Mouse (Mus musculus): ENCODE data around the gene Fblim1. TPM values are rescaled to one million over a fixed set of nuclear protein-coding genes. Genes with fewer than 3 reads are reported as not detected.
"Not testable (repeated sequence)": the region's sequence is repeated elsewhere in the genome, so short reads cannot be mapped to it uniquely, and the experiment has no call there.

The Fblim1 gene
- polyA plus RNA-seq, 1 experiment from 2014 or later = 76.1 TPM

DNA sequence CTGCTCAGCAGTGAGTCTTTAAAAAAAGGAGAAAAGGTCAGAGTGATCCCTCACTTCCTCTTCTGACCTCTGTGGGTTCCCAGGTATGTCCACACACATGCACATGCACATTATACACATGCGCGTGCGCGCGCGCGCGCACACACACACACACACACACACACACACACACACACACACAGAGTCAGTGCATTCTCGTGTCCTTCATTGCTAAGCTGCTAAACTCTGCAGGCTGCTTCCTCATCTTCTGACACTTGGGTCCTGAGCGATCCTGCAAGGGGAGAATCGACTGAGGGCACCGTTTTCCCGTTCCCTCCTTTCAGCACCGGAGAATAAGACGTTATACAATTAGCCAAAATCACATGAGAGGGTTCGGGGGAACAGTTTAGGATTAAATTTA lies 47.2 kb downstream of the Fblim1 start:
- H3K4me3 ChIP-seq (ENCODE audit: low read length) = peak overlapping the region; percentile 52
- no peaks in the 10 kb centered on the region for H3K36me3 ChIP-seq (ENCODE audit: control insufficient read depth, insufficient read depth, low read length)
- H3K4me2 ChIP-seq (ENCODE audit: low read depth, low read length) = peak overlapping the region; percentile 88
- WGBS = 15% methylated on average over 16 of the region's 16 CpGs
- H3K4me1 ChIP-seq (replicated peaks; ENCODE audit: control insufficient read depth, insufficient read depth, low read length) = peaks cover 23% of the 10 kb centered on the region
- no peaks in the 10 kb centered on the region for H3K9me3 ChIP-seq (ENCODE audit: control insufficient read depth, low read length)
- peak overlapping the region; percentile 95 for H3K27ac ChIP-seq (ENCODE audit: low read length)
- no peaks in the 10 kb centered on the region for H3K27me3 ChIP-seq (ENCODE audit: control insufficient read depth, insufficient read depth, low read depth, low read length)
- ATAC-seq (ENCODE audit: low read depth) = no peak
- H3K9ac ChIP-seq (ENCODE audit: low read length) = peak overlapping the region; percentile 65

DNA sequence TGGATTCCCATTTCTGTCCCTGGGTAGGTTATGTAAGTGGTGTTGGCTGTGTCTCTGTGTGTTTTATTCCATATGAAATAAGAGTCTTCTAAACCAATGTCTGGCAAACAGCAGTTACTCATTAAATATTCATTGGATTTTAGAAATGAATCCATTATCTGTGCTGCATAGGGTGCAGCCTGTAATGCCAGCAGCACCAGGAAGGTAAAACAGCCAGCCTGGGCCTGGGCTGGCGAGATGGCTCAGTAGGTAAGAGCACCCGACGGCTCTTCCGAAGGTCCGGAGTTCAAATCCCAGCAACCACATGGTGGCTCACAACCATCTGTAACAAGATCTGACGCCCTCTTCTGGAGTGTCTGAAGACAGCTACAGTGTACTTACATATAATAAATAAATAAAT lies 49.7 kb downstream of the Fblim1 start:
- not testable (repeated sequence) for ATAC-seq (ENCODE audit: low read depth); H3K4me3 ChIP-seq (ENCODE audit: low read length); H3K4me2 ChIP-seq (ENCODE audit: low read depth, low read length); H3K27me3 ChIP-seq (ENCODE audit: control insufficient read depth, insufficient read depth, low read depth, low read length); H3K9me3 ChIP-seq (ENCODE audit: control insufficient read depth, low read length); H3K36me3 ChIP-seq (ENCODE audit: control insufficient read depth, insufficient read depth, low read length); H3K9ac ChIP-seq (ENCODE audit: low read length); H3K27ac ChIP-seq (ENCODE audit: low read length)
- 93% methylated on average over 5 of the region's 6 CpGs for WGBS
- peaks cover 21% of the 10 kb centered on the region for H3K4me1 ChIP-seq (replicated peaks; ENCODE audit: control insufficient read depth, insufficient read depth, low read length)

DNA sequence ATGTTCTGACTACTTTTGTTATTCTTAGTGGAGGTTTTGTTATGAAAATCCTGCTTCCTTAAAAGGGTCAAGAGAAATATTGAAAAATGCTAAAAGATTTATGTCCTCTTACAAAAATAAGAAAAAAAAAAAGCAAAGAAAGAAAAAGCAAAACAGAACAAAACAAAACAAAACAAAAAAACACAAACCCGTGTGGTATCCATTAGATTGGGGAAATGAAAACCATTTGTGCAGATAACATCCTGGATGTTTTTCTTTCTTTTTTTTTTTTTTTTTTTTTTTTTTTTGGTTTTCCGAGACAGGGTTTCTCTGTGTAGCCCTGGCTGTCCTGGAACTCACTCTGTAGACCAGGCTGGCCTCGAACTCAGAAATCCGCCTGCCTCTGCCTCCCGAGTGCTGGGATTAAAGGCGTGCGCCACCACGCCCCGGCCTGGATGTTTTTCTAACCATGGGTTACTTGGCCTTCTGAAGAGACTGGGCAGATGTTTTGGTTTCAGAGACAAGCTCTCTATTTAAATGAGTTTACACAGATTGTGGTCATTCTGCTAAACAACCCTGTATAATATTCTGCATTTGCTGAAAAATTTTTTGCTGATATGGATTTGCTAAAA lies 51.5 kb downstream of the Fblim1 start:
- ATAC-seq (ENCODE audit: low read depth); H3K36me3 ChIP-seq (ENCODE audit: control insufficient read depth, insufficient read depth, low read length); H3K4me2 ChIP-seq (ENCODE audit: low read depth, low read length); H3K27me3 ChIP-seq (ENCODE audit: control insufficient read depth, insufficient read depth, low read depth, low read length); H3K9me3 ChIP-seq (ENCODE audit: control insufficient read depth, low read length); H3K9ac ChIP-seq (ENCODE audit: low read length); H3K27ac ChIP-seq (ENCODE audit: low read length); H3K4me3 ChIP-seq (ENCODE audit: low read length): not testable (repeated sequence)
- H3K4me1 ChIP-seq (replicated peaks; ENCODE audit: control insufficient read depth, insufficient read depth, low read length) = peaks cover 17% of the 10 kb centered on the region
- 92% methylated on average over 6 of the region's 9 CpGs for WGBS

DNA sequence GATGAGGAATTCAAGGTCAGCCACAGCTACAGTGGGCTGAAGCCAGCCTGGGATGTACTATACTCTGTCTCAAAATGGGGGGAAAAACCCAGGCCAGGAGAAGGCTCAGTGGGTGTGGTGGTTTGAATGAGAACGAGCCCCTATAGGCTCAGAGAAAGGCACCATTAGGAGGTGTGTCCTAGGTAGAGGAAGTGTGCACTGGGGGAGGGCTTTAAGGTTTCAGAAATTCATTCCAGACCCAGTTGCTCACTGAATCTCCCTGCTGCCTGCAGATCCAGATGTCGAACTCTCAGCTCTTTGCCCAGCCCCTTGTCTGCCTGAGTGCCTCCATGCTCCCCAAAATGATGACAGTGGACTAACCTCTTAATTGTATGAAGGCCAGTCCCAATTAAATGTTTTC lies 53.4 kb downstream of the Fblim1 start:
- Histone ChIP-seq H3K9ac (ENCODE audit: low read length) (no peak overlapping the region), H3K27me3 (ENCODE audit: control insufficient read depth, insufficient read depth, low read depth, low read length) (no peaks in the 10 kb centered on the region), H3K27ac (ENCODE audit: low read length) (no peak overlapping the region), H3K4me2 (ENCODE audit: low read depth, low read length) (no peak overlapping the region), H3K4me3 (ENCODE audit: low read length) (no peak overlapping the region), H3K9me3 (ENCODE audit: control insufficient read depth, low read length) (no peaks in the 10 kb centered on the region), H3K36me3 (ENCODE audit: control insufficient read depth, insufficient read depth, low read length) (no peaks in the 10 kb centered on the region), H3K4me1 (replicated peaks; ENCODE audit: control insufficient read depth, insufficient read depth, low read length) (peaks cover 10% of the 10 kb centered on the region)
- ATAC-seq (ENCODE audit: low read depth) = no peak
- 20% methylated on average over 2 of the region's 2 CpGs for WGBS

DNA sequence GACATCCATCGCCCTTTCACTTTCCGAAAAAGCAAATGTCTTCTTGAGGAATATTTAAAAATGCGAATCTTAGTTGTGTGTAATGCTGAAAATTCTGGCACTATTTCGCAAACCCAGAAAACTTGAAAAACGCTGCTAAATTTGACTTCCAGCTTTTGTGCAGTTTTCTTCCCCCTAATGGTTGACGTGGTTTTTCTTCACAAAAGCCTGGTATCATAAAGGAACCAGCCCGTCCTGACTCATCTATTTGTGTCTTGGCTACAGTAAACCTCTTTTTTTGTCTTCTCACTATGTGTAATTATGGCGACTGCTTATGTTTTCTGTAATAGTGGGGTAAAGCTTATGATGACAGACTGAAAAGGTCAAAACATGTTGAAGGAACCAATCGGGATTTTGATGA lies 58.6 kb downstream of the Fblim1 start:
- peaks cover 9% of the 10 kb centered on the region; the same call in 1 of the 2 replicates for H3K4me1 ChIP-seq (replicated peaks; ENCODE audit: control insufficient read depth, insufficient read depth, low read length)
- H3K4me3 ChIP-seq (ENCODE audit: low read length) = peak overlapping the region; percentile 82
- 10% methylated on average over 9 of the region's 9 CpGs for WGBS
- no peaks in the 10 kb centered on the region for H3K9me3 ChIP-seq (ENCODE audit: control insufficient read depth, low read length)
- H3K4me2 ChIP-seq (ENCODE audit: low read depth, low read length) = peak overlapping the region; percentile 99
- no peaks in the 10 kb centered on the region for H3K27me3 ChIP-seq (ENCODE audit: control insufficient read depth, insufficient read depth, low read depth, low read length)
- no peaks in the 10 kb centered on the region for H3K36me3 ChIP-seq (ENCODE audit: control insufficient read depth, insufficient read depth, low read length)
- ATAC-seq (ENCODE audit: low read depth) = no peak
- H3K27ac ChIP-seq (ENCODE audit: low read length) = peak overlapping the region; percentile 100
- peak overlapping the region; percentile 99 for H3K9ac ChIP-seq (ENCODE audit: low read length)

DNA sequence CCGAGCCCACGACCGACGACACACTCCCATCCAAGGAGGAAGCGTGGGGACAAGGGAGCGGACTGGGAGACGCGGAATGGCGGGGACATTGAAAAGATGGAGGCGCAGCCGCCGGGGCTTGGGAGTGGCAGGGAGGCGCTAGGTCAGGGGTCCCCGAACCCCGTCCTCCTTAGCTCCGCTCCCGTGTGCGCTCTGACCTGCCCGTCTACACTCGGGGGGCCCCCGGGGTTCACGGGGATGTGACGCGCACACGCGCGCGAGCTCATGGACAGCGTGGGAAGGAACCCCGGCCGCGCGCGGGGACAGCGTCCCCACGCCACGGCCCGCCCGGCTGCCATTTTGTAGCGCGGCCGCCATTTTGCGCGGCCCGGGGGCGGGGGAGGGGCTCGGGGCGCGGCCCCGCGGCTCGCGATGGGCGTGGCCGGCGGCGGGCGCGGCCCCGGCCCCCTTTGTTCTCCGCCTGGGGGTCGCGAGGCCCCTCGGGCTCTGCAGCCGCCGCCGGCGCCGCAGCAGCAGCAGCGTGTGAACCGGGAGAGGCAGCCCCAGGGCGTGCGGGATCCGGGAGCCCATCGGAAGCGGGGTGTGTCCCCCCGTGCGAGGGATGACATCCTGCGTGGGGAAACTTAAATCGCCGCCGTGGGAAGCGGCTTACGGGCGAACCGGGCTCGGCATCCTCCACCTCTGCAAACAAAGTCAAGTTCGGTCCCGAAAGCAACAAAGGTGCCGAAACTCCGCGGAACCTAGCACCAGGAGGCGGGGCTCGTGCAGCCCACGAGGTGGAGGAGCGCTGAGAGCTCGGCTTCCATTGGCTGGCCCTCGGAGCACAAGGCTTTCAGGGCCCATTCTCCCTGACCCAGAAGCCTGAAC lies 59.3 kb downstream of the Fblim1 start:
- no peaks in the 10 kb centered on the region for H3K9me3 ChIP-seq (ENCODE audit: control insufficient read depth, low read length)
- ATAC-seq (ENCODE audit: low read depth) = peak; percentile 80
- peak overlapping the region; percentile 99 for H3K9ac ChIP-seq (ENCODE audit: low read length)
- under 1% methylated on average over 90 of the region's 98 CpGs for WGBS
- no peaks in the 10 kb centered on the region for H3K27me3 ChIP-seq (ENCODE audit: control insufficient read depth, insufficient read depth, low read depth, low read length)
- peak overlapping the region; percentile 99 for H3K4me2 ChIP-seq (ENCODE audit: low read depth, low read length)
- H3K36me3 ChIP-seq (ENCODE audit: control insufficient read depth, insufficient read depth, low read length) = no peaks in the 10 kb centered on the region
- H3K4me3 ChIP-seq (ENCODE audit: low read length) = peak overlapping the region; percentile 82
- peaks cover 8% of the 10 kb centered on the region; the same call in 1 of the 2 replicates for H3K4me1 ChIP-seq (replicated peaks; ENCODE audit: control insufficient read depth, insufficient read depth, low read length)
- peak overlapping the region; percentile 100 for H3K27ac ChIP-seq (ENCODE audit: low read length)

DNA sequence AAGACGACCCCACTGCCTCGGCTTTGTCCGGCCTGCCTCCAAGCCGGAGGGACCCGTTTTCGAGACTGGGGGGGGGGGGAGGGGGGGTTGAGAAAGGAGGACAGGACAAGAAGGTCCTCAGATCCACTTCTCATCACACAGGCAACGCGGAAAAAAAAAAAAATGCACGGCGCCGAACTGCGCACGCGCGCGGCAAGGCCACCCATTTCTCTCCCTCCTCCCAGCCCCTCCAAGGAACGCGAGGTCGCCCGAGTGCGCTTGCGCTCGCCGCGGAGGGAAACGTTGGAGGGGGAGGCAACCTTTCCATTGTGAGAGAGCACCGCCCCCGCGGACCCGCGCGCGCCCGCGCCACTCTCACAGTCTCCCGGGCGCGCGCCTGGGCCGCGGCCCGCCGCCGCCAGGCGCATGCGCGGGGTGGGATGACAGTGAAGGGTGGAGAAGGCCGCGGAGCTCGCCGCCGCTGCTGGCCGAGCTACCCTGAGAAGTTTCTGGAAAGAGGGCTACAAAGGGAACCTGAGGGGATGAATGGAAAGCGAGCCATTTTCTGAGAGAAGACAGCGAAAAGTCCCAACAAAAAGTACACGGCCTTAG lies 60.1 kb downstream of the Fblim1 start:
- ATAC-seq (ENCODE audit: low read depth) = peak; percentile 88
- H3K4me3 ChIP-seq (ENCODE audit: low read length) = peak overlapping the region; percentile 82
- WGBS = 0% methylated on average over 56 of the region's 56 CpGs
- H3K27me3 ChIP-seq (ENCODE audit: control insufficient read depth, insufficient read depth, low read depth, low read length) = no peaks in the 10 kb centered on the region
- peak overlapping the region; percentile 100 for H3K27ac ChIP-seq (ENCODE audit: low read length)
- peak overlapping the region; percentile 99 for H3K4me2 ChIP-seq (ENCODE audit: low read depth, low read length)
- H3K9ac ChIP-seq (ENCODE audit: low read length) = peak overlapping the region; percentile 99
- H3K36me3 ChIP-seq (ENCODE audit: control insufficient read depth, insufficient read depth, low read length) = no peaks in the 10 kb centered on the region
- peaks cover 8% of the 10 kb centered on the region; the same call in 1 of the 2 replicates for H3K4me1 ChIP-seq (replicated peaks; ENCODE audit: control insufficient read depth, insufficient read depth, low read length)
- H3K9me3 ChIP-seq (ENCODE audit: control insufficient read depth, low read length) = no peaks in the 10 kb centered on the region

DNA sequence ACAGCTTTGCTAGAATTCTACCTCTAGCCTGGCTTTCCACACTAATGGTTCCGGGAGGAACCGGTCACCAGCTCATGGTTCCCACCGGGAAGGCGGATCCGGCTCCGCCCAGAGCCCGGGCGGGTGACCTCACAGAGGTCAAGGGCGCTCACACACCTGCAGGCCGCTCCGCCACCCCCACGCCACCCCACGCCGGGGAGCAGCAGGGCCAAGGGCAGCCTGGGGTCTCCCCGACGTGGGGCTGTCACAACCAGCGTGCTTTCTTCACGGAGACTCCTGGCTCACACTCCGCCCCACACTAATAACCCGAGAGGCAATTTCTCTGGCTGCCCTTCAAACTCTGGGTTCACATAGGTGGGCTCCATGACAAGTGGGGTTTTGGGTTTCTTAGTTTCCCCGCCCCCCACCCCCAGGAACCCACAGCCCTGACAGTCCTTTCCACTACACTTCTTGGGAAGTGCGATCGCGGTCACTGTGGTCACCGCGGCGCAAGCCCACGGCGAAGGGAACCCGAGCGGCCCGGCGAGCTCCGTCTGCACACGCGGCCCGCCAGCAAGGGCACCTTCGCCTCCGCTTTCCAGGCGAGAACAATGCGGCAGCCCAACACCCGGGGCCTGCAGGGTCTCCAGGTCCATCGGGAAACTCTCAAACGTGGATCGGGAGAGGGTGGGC lies 60.7 kb downstream of the Fblim1 start:
- Histone ChIP-seq H3K9ac (ENCODE audit: low read length) (peak overlapping the region; percentile 88), H3K36me3 (ENCODE audit: control insufficient read depth, insufficient read depth, low read length) (no peaks in the 10 kb centered on the region), H3K4me1 (replicated peaks; ENCODE audit: control insufficient read depth, insufficient read depth, low read length) (peaks cover 8% of the 10 kb centered on the region; the same call in 1 of the 2 replicates), H3K9me3 (ENCODE audit: control insufficient read depth, low read length) (no peaks in the 10 kb centered on the region), H3K27ac (ENCODE audit: low read length) (peak overlapping the region; percentile 99), H3K27me3 (ENCODE audit: control insufficient read depth, insufficient read depth, low read depth, low read length) (no peaks in the 10 kb centered on the region), H3K4me3 (ENCODE audit: low read length) (peak overlapping the region; percentile 82), H3K4me2 (ENCODE audit: low read depth, low read length) (peak overlapping the region; percentile 99)
- under 1% methylated on average over 45 of the region's 45 CpGs for WGBS
- peak; percentile 27 for ATAC-seq (ENCODE audit: low read depth)

DNA sequence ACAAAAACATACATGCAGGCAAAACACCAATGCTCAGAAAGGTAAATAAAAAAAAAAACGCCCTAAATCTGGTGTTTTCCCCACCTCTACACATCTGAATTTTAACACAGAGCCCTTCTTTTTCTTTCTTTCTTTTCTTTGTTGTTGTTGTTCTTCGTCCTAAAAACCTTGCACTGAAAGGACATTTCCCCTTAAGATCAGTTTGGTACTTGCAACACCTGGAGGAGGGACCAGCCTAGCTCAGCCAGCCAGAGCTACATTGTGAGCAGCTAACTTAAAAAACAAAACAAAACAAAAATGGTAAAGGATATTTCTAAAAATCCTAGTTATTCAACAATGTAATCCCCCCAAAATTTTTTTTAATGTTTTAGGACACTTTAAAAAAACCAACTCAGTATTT lies 61.4 kb downstream of the Fblim1 start:
- Histone ChIP-seq H3K27me3 (ENCODE audit: control insufficient read depth, insufficient read depth, low read depth, low read length) (no peaks in the 10 kb centered on the region), H3K9me3 (ENCODE audit: control insufficient read depth, low read length) (no peaks in the 10 kb centered on the region), H3K4me3 (ENCODE audit: low read length) (peak overlapping the region; percentile 82), H3K36me3 (ENCODE audit: control insufficient read depth, insufficient read depth, low read length) (no peaks in the 10 kb centered on the region), H3K4me2 (ENCODE audit: low read depth, low read length) (peak overlapping the region; percentile 99), H3K9ac (ENCODE audit: low read length) (no peak overlapping the region), H3K27ac (ENCODE audit: low read length) (no peak overlapping the region), H3K4me1 (replicated peaks; ENCODE audit: control insufficient read depth, insufficient read depth, low read length) (peaks cover 12% of the 10 kb centered on the region)
- WGBS = 40% methylated on average over 2 of the region's 2 CpGs
- no peak for ATAC-seq (ENCODE audit: low read depth)

Data from lung, embryonic 16.5 days (tissue).